Mouse (Mus musculus) G1E-ER4 (cell line): ENCODE results near the gene Maml2. TPM values are rescaled to one million over a fixed set of nuclear protein-coding genes. Genes with fewer than 3 reads are reported as not detected.

Source experiments
- GATA1 ChIP-seq: IDR thresholded peaks from one replicate; pipeline ENCODE4 v1.8.0; 2012; ENCODE audit warnings: low read length, inconsistent platforms
- polyA plus RNA-seq: library from polyadenylated mRNA; stranded (reverse); fragments of >175 nt; gene quantifications from 2 replicates; pipeline ENCODE4 v1.2.3, GENCODE M21; 2012

Gene Maml2
- polyA plus RNA-seq, 1 experiment, result 0.22 TPM

DNA sequence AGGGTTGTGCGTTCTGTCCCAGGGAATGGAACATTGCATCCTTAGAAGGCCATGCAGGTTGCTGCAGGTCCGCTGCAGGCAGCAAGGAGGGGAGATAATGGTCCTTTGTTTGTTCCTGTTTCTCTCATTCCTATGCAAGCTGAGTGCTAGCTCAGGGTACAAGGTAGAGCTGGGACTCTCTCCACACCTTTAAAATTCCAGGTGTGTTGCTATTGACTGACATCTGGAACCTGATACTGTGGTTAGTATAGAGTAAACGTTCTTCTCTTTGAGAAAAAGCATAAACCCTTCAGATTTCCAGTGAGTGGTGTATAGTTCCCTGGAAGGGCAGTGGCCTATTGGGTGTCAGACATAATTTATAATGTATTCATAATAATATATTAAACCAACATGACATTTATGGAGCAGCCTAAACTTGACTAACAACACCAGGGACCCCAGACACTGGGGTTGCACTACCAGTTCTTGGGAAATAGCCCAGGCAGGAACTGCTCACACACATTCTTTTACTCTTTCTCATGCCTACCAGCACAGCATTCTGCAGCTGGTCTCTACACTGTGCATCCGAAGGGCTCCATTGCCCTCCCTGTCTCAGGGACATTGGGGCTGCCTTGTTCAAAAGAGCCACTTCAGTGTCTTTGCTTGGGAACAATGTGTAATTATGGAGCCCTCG, 254.8 kb downstream of the Maml2 start:
- no peak for TF ChIP-seq GATA1

DNA sequence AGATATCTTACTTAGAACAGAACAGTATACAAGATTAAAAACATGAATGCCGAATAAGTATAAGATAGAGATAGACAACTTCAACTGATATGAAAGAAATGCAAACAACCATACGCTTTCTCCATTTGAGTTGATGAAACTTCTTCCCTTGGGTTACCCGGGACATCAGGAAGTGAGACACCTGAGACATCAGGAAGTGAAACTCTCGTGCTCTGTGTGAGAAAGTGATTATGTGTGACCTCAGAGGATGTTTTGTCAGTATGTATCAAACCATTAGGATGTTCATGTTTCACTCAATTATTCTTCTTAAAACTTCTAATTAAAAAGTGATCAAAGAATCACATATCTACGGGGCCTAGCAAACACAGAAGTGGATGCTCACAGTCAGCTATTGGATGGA, 257.0 kb downstream of the Maml2 start:
- no peak for TF ChIP-seq GATA1

DNA sequence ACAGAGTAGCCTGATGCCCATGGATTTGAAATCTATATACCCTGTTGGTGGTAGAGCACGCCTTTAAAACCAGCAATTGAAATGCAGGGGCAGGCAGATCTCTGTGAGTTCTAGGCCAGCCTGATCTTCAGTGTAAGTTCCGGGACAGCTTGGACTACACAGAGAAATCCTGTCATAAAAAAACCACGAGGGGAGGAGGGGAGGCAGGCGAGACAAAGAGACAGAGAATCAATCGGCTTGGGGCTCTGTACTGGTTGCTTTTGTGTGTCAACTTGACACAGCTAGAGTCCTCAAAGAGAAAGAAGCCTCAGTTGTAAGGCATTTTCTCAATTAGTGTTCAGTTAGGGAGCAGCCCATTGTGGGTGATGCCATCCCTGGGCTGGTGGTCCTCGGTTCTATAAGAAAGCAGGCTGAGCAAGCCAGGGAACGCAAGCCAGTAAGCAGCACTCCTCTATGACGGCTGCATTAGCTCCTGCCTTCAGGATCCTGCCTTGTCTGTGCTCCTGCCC, 258.3 kb downstream of the Maml2 start:
- TF ChIP-seq GATA1, result no peak

DNA sequence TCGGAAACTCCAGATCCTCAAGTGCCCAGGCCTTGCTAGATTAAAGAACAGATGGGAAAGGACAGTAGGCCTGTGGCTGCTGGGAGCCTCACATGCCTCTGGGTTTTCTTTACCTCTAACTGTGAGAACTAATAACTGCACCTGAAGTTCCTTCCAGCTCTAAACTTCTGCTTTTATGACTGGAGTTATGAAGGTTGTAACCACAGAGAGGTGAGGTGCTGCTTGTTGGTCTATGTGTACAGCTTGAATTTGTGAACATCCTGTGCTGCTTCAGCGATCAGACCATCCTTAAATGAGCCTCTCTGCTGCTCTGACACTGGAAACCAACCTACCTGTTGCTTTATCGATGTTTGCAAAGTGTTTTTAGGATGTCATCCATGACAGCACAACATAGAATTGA, 258.9 kb downstream of the Maml2 start:
- TF ChIP-seq GATA1, result no peak

DNA sequence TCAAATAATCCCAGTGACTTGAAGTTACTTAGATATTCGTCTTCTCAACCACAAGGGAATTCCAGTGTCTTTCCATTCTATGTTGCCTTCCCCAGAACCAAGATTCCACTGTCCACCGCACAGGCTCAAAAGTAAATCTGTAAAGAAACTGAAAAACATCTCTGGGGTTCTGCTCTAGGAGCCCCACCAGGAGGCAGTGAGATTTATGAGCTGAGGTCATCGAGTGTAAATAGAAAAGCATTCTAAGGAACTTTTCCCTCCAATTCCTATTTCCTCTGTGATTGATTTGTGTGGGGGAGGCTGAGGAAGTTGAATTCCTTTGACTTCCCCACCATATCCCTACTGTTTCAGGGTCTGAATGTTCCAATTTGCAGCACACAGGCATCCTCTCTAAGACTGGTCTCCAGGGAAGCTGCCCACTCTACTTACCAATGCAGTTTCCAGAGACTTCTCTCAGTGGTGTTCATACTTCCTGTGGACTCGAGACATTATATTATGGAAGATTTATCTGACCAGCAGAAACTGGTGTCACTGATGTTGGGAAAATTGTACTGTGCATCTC, 261.1 kb downstream of the Maml2 start:
- no peak for TF ChIP-seq GATA1

DNA sequence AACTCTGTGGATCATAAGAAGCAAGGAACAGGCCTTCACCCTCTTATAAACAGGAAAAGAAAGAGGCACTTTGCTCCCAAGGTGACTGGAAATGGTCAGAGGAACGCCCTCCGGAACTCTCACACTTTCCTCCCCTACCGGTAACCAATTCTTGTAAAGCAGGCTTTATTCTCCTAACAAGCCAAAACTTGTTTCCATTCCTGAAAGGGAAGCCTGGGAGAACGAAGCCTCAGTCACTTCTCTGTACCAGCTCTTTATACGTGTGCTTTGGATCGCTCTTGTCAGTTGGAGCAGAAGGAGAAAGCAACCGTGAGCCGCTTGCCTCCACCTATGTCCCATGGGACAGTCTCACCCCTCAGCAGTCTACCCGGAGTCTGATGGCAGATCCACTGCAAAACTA, 262.9 kb downstream of the Maml2 start:
- TF ChIP-seq GATA1, result no peak

DNA sequence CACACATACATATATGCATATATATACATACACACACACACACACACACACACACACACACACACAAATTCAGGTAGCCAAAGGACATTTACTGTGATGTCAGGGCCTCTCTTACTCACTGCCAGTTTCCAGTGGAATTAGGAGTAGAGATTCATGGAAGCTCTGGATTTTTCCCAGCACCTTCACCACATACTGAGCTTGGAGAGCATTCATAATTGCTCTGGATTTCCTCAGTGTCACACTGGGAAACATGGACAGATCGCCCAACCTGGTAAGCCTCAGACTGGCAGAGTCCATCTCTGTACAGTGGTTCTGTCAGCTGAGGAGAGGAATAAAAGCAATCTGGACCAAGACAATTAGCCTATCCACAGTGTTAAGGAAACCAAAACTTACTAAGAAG, 263.6 kb downstream of the Maml2 start:
- TF ChIP-seq GATA1, result no peak

DNA sequence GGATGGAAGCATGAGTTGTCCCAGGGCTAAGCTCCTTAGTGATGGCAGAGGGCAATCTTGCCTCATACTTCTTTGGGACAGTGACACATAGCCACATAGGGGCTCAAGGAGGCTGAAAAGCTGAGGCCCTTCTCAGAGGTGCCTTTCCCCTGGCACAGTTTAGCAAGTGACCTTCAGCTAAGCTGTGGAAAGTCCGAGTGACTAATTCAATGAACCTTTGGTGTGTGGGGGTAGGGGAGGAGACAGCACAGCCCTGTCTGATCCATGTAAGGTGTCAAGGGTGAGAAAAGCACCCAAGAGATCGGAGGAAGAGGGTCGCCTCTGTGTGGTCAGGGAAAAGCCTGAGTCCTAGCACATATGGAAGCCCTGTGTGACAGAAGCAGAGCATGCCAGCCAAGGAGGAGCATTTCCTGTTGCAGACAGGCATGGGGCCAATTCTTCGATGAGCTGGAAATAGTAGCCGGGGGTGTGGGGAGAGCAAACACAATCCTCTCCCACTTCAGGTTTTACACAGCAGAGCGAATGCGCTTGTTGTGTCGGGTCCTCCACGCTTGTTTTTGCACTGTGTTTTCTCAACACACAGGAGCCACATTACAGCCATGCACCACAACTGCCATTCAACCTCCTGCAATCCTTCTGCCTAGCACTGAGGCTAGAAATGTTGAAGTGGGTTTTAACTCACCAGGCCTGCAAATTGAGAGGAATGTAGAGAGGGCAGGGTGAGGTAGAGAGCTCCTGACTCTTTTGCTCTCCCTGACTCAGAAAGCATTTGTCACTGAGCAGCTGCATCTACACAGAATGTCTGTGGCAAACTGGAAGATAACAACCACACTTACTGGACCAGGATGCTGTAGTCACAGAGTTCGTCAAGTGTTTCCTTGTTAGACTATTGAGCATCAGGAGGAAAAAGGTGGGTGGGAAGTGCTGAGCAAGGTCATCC, 266.0 kb downstream of the Maml2 start:
- no peak for TF ChIP-seq GATA1

DNA sequence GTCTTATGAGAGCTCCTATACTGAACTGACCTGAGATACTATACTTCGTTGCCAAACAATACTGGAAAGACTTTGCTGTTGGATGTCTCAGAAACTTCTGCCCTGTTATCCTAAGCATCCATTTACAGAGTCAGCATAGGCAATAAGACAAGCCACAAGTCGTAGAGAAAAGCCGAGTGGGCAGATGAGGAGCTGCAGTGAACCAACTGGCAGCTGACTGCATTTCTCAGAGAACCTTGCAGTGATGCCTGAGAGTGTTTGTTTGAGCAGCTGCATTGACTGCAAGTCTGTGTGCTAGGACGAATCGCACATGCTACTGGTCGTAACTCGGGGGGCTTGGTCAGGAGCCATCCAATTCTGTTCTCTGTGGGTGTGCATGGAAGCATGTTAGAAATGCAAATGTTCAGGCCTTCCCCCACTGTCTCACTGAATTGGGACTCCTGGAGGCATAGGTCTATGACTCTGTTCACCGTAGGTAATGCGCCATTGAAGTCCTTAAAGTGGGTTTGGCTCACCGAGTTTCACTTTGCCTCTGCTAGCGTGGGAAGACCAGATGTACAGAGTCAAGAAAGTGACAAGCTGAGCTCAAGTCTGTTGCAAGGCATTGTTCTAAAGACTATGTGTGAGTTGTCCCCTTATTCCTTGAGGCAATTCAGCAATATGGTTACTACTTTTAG, 267.7 kb downstream of the Maml2 start:
- TF ChIP-seq GATA1, result no peak

DNA sequence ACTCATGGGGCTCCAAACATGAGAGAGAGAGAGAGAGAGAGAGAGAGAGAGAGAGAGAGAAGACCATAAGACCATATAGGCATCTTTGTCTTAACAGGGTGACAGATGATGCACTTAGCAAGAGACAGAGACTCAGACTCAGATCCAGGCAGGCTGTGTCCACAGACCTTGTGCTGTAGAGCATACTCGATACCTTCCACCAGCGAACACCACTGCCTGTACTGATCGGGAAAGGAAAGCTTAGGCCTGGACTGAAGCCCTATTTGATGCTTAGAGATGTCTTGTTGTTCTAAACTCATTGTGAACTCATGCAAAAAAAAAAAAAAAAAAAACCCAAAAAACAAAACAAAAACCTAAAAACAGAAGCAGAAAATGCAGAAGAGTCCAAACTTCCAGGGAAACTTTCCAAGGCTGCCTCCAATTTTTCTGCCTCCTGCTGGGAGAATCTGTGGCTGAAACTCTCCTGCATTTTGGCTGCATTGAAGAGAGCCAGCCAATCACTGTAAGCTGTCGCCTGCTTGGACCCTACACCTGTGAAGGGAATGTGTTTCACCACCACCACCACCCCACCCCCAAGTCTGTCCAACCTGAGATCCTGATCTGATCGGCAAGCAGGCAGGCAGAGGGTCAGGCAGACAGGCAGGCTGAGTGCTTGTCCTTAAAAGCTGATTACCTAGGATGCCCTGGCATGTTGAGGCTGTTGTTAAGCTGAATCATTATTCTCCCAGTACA, 268.6 kb downstream of the Maml2 start:
- no peak for TF ChIP-seq GATA1

DNA sequence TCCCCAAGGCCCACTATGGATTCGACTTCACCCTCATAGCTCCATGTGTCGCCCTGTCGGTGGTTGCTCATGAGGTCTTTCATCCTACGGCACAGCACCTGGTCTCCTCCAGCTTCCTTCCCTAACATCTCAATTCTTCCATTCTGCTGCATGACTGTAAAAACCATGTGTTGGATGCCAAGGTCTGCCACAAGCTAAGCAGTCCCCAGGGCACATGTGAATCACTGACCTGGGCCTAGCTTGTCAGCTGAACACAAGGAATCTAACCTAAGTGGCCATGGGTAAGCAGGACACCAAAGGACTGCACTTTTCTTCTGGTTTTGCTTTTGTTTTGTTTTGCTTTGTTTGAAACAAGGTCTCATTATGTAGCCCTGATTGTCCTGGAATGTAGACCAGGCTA, 271.3 kb downstream of the Maml2 start:
- TF ChIP-seq GATA1, result no peak

DNA sequence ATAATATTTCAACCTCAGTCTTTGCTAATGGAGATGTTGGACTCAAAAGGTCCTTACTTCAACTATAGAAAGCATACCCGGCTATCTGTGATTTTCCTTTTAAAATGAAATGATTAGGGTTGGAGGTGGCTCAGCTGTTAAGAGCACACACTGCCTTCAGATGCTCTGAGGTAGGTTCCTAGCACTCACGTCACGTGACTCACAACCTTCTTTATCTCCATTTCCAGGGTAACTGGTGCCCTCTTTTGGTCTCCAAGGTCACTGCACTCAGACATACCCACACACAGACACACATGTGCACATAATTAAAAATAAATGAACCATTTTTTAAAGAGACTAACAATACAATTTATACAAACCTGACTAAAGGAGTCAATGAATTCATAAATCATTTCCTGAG, 275.1 kb downstream of the Maml2 start:
- no peak for TF ChIP-seq GATA1

DNA sequence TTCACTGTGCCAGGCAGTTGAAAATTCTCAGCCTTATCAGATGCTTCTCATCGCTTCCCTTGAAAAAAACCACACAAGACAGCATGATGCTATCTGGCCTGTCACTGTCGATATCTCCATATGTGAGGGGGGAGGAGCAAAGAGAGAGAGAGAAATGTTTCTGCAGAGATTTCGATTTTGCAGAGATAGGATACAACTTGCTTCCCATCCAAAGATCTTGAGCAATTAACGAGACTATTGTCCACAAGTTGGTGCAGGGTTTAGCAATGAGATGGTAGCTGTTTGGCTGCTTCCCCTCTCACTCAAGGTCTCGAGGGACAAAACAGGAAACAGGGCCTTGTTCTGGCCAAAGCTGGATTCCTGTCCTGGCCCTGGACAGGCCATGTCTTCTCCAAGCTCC, 276.3 kb downstream of the Maml2 start:
- TF ChIP-seq GATA1, result no peak

DNA sequence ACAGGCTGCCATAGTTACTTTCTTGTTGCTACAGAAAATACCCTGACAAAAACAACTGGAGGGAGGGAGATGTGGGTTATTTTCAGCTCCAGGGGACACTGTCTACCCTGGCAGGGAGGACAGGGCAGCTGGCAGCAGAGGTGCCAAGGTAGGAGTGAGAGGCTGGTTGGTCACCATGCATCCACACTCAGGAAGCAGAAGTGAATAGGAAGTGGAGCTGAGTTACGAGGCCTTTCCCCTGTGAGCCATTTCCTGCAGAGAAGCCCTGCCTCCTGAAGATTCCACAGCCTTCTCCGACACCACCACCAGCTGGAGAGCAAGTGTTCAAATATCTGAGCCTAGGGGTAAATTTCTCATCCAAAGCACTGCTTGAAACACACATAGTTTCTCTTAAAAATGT, 277.2 kb downstream of the Maml2 start:
- TF ChIP-seq GATA1, result no peak

DNA sequence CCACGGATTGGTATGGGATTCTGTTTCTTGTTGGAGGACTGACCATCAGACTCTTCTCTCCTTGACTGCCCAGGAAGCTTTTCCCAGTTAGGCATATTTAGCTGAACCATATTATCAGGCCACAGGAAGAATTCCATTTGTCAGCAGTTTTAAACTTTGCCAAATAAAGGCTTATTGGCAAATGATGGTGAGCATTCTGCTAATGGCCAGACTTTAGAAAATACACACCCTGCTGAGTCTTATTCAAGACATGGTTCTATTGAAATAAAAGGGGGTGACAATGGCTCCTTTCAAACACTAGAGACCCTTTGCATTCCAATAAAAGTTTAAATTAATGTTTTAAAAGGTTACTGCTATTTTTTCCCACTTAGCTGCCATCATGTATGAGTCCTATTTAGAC, 279.4 kb downstream of the Maml2 start:
- no peak for TF ChIP-seq GATA1
